Mouse (Mus musculus) layer of hippocampus, adult 9-10 months (tissue): ENCODE measurements at regions not wholly inside any gene's neighbourhood (a gene's known extent, or its start where the extent isn't known, plus 50 kb on each side); places are given as distances from the start of the nearest gene placed in this dataset.

Experiments used
- DNase-seq: peaks from one replicate; pipeline ENCODE4 v3.0.0; 2022; ENCODE audit warnings: low spot score

GRCm38 (mm10) chr1:28373351-28373750 is 406.7 kb downstream of the Gm597 start:
- peak; percentile 22 for DNase-seq

- no peak for DNase-seq
These were observed 430.6 kb downstream of the Gm597 start for GRCm38 (mm10) chr1:28349411-28349973.

- no peak for DNase-seq
These were observed 431.5 kb downstream of the Gm597 start for GRCm38 (mm10) chr1:28348572-28348971.

GRCm38 (mm10) chr1:28340054-28340453 is 440.0 kb downstream of the Gm597 start:
- DNase-seq = no peak

GRCm38 (mm10) chr1:28334366-28334765 is 445.7 kb downstream of the Gm597 start:
- DNase-seq = no peak

- DNase-seq = no peak
These were observed 448.0 kb downstream of the Gm597 start for GRCm38 (mm10) chr1:28332031-28332430.

- no peak for DNase-seq
These were observed 451.1 kb downstream of the Gm597 start for GRCm38 (mm10) chr1:28328986-28329385.

GRCm38 (mm10) chr1:28328539-28328938 is 451.5 kb downstream of the Gm597 start:
- DNase-seq = no peak

- DNase-seq = no peak
These were observed 455.9 kb downstream of the Gm597 start for GRCm38 (mm10) chr1:28324141-28324540.
